Comparison of ENCODE assay signal across 9 mouse cellular contexts in genomic region chr12:15535822-15536221, GRCm38 (mm10).
DNase-seq lines count a peak whose midpoint lies in the region; ATAC-seq and TF ChIP-seq lines count a peak whose summit lies in the region.
"Had no signal": no experiment of that assay in that cellular context is flagged by ENCODE, and none has a peak within 500 bp of the region (broad histone marks: within the 10 kb centered on the region; RNA-seq: fewer than 3 reads in every experiment).

No protein-coding gene starts in this region.

- 7% methylated on average over 6 of the region's 6 CpGs for WGBS in embryonic facial prominence, embryonic 13.5 days
- whole genome bisulfite sequencing in heart, postnatal 0 days = 4% methylated on average over 6 of the region's 6 CpGs

- TF ChIP-seq EP300 in heart, postnatal 0 days (IDR thresholded peaks at IDR 0.05; ENCODE audit: low read depth) = no peak

- peaks cover 3% of the 10 kb centered on the region; the same call in 1 of the 2 replicates for H3K27me3 ChIP-seq in embryonic facial prominence, embryonic 13.5 days
- no peaks in the 10 kb centered on the region for H3K27me3 ChIP-seq in heart, postnatal 0 days (ENCODE audit: control insufficient read depth, insufficient read depth, low read length)

- no peak overlapping the region for H3K9ac ChIP-seq in embryonic facial prominence, embryonic 13.5 days
- no peak overlapping the region for H3K9ac ChIP-seq in heart, postnatal 0 days (replicated peaks; ENCODE audit: low read depth, low read length)
- H3K9ac ChIP-seq: limb, embryonic 12.5 days had no signal

- DNase-seq in CD8-positive naive resting alpha-beta T cell, adult 2 months (ENCODE audit: low read depth in 2 of 2, low spot score in 2 of 2) = peak; percentile 55 to 75
- DNase-seq in adrenal gland, postnatal 14 days = peak; percentile 86
- DNase-seq in heart, postnatal 0 days (ENCODE audit: low spot score) = peak; percentile 83
- peak; percentile 72 for DNase-seq in layer of hippocampus, adult 9-11 months
- DNase-seq in right cerebral cortex, adult 2 months (ENCODE audit: low spot score in 2 of 2) = peak; percentile 92 to 94
- peak; percentile 83 for DNase-seq in urinary bladder, postnatal 14 days (ENCODE audit: low spot score)

- H3K36me3 ChIP-seq in embryonic facial prominence, embryonic 13.5 days = no peaks in the 10 kb centered on the region
- no peaks in the 10 kb centered on the region for H3K36me3 ChIP-seq in heart, postnatal 0 days (replicated peaks; ENCODE audit: control insufficient read depth, insufficient read depth, low read length)
- H3K36me3 ChIP-seq: limb, embryonic 12.5 days had no signal

- peaks cover 6% of the 10 kb centered on the region; the same call in 1 of the 2 replicates for H3K4me1 ChIP-seq in embryonic facial prominence, embryonic 13.5 days
- H3K4me1 ChIP-seq in heart, postnatal 0 days (ENCODE audit: control insufficient read depth, insufficient read depth) = no peaks in the 10 kb centered on the region

- TF ChIP-seq CTCF in heart, postnatal 0 days (IDR thresholded peaks at IDR 0.05; ENCODE audit: low read depth) = peak; percentile 90

- no peak overlapping the region for H3K4me2 ChIP-seq in embryonic facial prominence, embryonic 13.5 days
- H3K4me2 ChIP-seq in heart, postnatal 0 days (ENCODE audit: low read depth, low read length) = no peak overlapping the region
- H3K4me2 ChIP-seq: limb, embryonic 12.5 days had no signal

- H3K4me3 ChIP-seq in embryonic facial prominence, embryonic 13.5 days = no peak overlapping the region
- no peak overlapping the region for H3K4me3 ChIP-seq in heart, postnatal 0 days (ENCODE audit: low read depth, low read length)
- H3K4me3 ChIP-seq: limb, embryonic 12.5 days had no signal

- 0 out of 2 replicates have a peak, but pooled peaks have one; percentile 62 for ATAC-seq in embryonic facial prominence, embryonic 13.5 days (ENCODE audit: insufficient number of reproducible peaks, insufficient read depth, low FRiP score, low TSS enrichment, low read depth)
- 0 out of 2 replicates have a peak, but pooled peaks have one; percentile 41 for ATAC-seq in heart, postnatal 0 days (ENCODE audit: insufficient read depth, low read depth)
- peak; percentile 64 for ATAC-seq in megakaryocyte, adult 5-6 weeks (ENCODE audit: poor library complexity, severe bottlenecking)

- H3K9me3 ChIP-seq in embryonic facial prominence, embryonic 13.5 days = no peaks in the 10 kb centered on the region
- H3K9me3 ChIP-seq in heart, postnatal 0 days (replicated peaks; ENCODE audit: control insufficient read depth, low read length) = no peaks in the 10 kb centered on the region
- H3K9me3 ChIP-seq: limb, embryonic 12.5 days had no signal

- no peak overlapping the region for H3K27ac ChIP-seq in embryonic facial prominence, embryonic 13.5 days
- no peak overlapping the region for H3K27ac ChIP-seq in heart, postnatal 0 days (ENCODE audit: low read depth)
- H3K27ac ChIP-seq: limb, embryonic 12.5 days had no signal
